Mouse (Mus musculus): Measurements from ENCODE around the gene Fuk.
"Not testable (repeated sequence)": the region's sequence is repeated elsewhere in the genome, so short reads cannot be mapped to it uniquely, and the experiment has no call there.

DNA sequence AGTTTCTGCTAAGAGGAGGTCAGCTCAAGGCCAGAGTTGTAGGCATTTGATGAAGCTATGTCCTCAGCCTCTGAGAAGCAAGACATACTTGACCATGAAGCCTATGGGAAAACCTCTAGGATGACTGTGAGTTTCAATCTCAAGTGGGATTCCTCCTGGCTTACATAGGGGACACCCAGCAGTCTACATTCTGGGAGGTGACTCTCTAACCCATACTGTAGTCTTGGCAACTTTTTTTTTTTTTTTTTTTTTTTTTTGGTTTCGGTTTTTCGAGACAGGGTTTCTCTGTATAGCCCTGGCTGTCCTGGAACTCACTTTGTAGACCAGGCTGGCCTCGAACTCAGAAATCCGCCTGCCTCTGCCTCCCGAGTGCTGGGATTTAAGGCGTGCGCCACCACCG, 27.4 kb upstream of the Fuk start:
- TF ChIP-seq MAFK (IDR thresholded peaks at IDR 0.05; ENCODE audit: insufficient read depth, low read depth, low read length); HCFC1 (IDR thresholded peaks at IDR 0.05; ENCODE audit: borderline replicate concordance, insufficient read depth, low read length); ZNF384 (IDR thresholded peaks at IDR 0.05; ENCODE audit: low read depth, low read length): not testable (repeated sequence)
